Comparison of ENCODE assay signal across 8 mouse cellular contexts in genomic region chr17:24162584-24163175, GRCm38 (mm10). TPM values are rescaled to one million over a fixed set of nuclear protein-coding genes. Genes with fewer than 3 reads are reported as not detected.
DNase-seq lines count a peak whose midpoint lies in the region; ATAC-seq and TF ChIP-seq lines count a peak whose summit lies in the region.

No protein-coding gene starts in this region.

- ATAC-seq in forebrain, postnatal 0 days, result no peak; the same call in 1 of the 2 replicates
- ATAC-seq in kidney, embryonic 14.5 days (ENCODE audit: low FRiP score, low TSS enrichment), result no peak

- H3K27ac ChIP-seq in cerebellum, adult 2 months (ENCODE audit: insufficient read depth, low read length), result peak overlapping the region; percentile 32
- peak overlapping the region; percentile 87 for H3K27ac ChIP-seq in forebrain, postnatal 0 days (ENCODE audit: low read depth, low read length)
- H3K27ac ChIP-seq in kidney, embryonic 14.5 days (ENCODE audit: low read depth, low read length), result no peak overlapping the region; the same call in 1 of the 2 replicates

- no peak for TF ChIP-seq POLR2A in cerebellum, adult 2 months (IDR thresholded peaks at IDR 0.05; ENCODE audit: borderline replicate concordance, insufficient read depth, low read length)

- H3K4me2 ChIP-seq in forebrain, postnatal 0 days (ENCODE audit: low read depth), result peak overlapping the region; percentile 90
- peak overlapping the region; percentile 79 for H3K4me2 ChIP-seq in kidney, embryonic 14.5 days (replicated peaks; ENCODE audit: low read depth, low read length)

- peaks cover 13% of the 10 kb centered on the region for H3K36me3 ChIP-seq in forebrain, postnatal 0 days (ENCODE audit: insufficient read depth)
- H3K36me3 ChIP-seq in kidney, embryonic 14.5 days (ENCODE audit: control insufficient read depth, insufficient read depth, low read length), result peaks cover 23% of the 10 kb centered on the region

- no peaks in the 10 kb centered on the region for H3K9me3 ChIP-seq in forebrain, postnatal 0 days (ENCODE audit: low read length)
- H3K9me3 ChIP-seq in kidney, embryonic 14.5 days (ENCODE audit: control insufficient read depth, low read length), result no peaks in the 10 kb centered on the region

- peak overlapping the region; percentile 66 for H3K9ac ChIP-seq in forebrain, postnatal 0 days
- H3K9ac ChIP-seq in kidney, embryonic 14.5 days (ENCODE audit: low read depth, low read length), result peak overlapping the region; percentile 74

- 24% methylated on average over 17 of the region's 17 CpGs for WGBS in cerebellum, adult 2 months
- 33% methylated on average over 17 of the region's 17 CpGs for WGBS in forebrain, postnatal 0 days
- 17% methylated on average over 17 of the region's 17 CpGs for WGBS in kidney, embryonic 14.5 days

- H3K4me1 ChIP-seq in cerebellum, adult 2 months (ENCODE audit: control insufficient read depth, insufficient read depth, low read length), result peaks cover 6% of the 10 kb centered on the region
- H3K4me1 ChIP-seq in forebrain, postnatal 0 days (ENCODE audit: insufficient read depth), result peaks cover 13% of the 10 kb centered on the region
- H3K4me1 ChIP-seq in kidney, embryonic 14.5 days (ENCODE audit: control insufficient read depth, insufficient read depth, low read length), result peaks cover 9% of the 10 kb centered on the region

- DNase-seq in cerebellum, adult 2 months, result peak; percentile 34 to 39
- DNase-seq in cerebellum, postnatal 36 days, result no peak
- peak; percentile 48 for DNase-seq in NIH3T3 (ENCODE audit: low read depth)
- no peak for DNase-seq in forebrain, postnatal 0 days
- peak; percentile 43 for DNase-seq in lung, postnatal 14 days
- DNase-seq in yolk sac, embryonic 10.5 days (ENCODE audit: low spot score), result peak; percentile 48
- DNase-seq in layer of hippocampus, adult 8-10 months (ENCODE audit: low spot score in 2 of 2), result no peak

- TF ChIP-seq CTCF in cerebellum, adult 2 months (IDR thresholded peaks at IDR 0.05; ENCODE audit: borderline replicate concordance, insufficient read depth, low read depth, low read length), result no peak
- no peak for TF ChIP-seq CTCF in forebrain, postnatal 0 days (IDR thresholded peaks at IDR 0.05; ENCODE audit: low read depth)

- H3K27me3 ChIP-seq in cerebellum, adult 2 months (ENCODE audit: control insufficient read depth, insufficient read depth, low read length), result no peaks in the 10 kb centered on the region
- H3K27me3 ChIP-seq in forebrain, postnatal 0 days (ENCODE audit: insufficient read depth, low read length), result no peaks in the 10 kb centered on the region
- H3K27me3 ChIP-seq in kidney, embryonic 14.5 days (ENCODE audit: control insufficient read depth, insufficient read depth, low read length), result no peaks in the 10 kb centered on the region

- H3K4me3 ChIP-seq in cerebellum, adult 2 months (replicated peaks; ENCODE audit: insufficient read depth, low read depth, low read length), result peak overlapping the region; percentile 58
- peak overlapping the region; percentile 63 for H3K4me3 ChIP-seq in forebrain, postnatal 0 days (ENCODE audit: low read depth, low read length)
- peak overlapping the region; percentile 84 for H3K4me3 ChIP-seq in kidney, embryonic 14.5 days (ENCODE audit: low read length)

RNA-seq across cellular contexts. Expression of gene Amdhd2, which starts 0.9 kb away (rescaled TPM):
- 37.0 and 40.1 TPM in 2 replicates for polyA plus RNA-seq in cerebellum, adult 2 months (2012; rRNA removed)
- total RNA-seq in forebrain, postnatal 0 days (2014; rRNA removed), result 37.9 and 47.6 TPM in 2 replicates
- polyA plus RNA-seq in forebrain, postnatal 0 days (2015; fragmentation: Nextera tagmentation; extraction: Ambion mirVana), result 34.5 and 35.4 TPM in 2 replicates
- 33.0 and 37.5 TPM in 2 replicates for polyA plus RNA-seq in kidney, embryonic 14.5 days (2014; fragmentation: Nextera tagmentation; extraction: Ambion mirVana)
- total RNA-seq in layer of hippocampus, adult 8-10 months (2022), result 10 to 100 TPM; 35.7 to 55.8 (median 40.5) TPM

RNA-seq across cellular contexts. Expression of gene Atp6v0c, which starts 6.8 kb away (rescaled TPM):
- 2,309 TPM in 2 replicates for polyA plus RNA-seq in cerebellum, adult 2 months (2012; rRNA removed)
- total RNA-seq in forebrain, postnatal 0 days (2014; rRNA removed), result 386 and 489 TPM in 2 replicates
- 1,891 and 2,006 TPM in 2 replicates for polyA plus RNA-seq in forebrain, postnatal 0 days (2015; fragmentation: Nextera tagmentation; extraction: Ambion mirVana)
- polyA plus RNA-seq in kidney, embryonic 14.5 days (2014; fragmentation: Nextera tagmentation; extraction: Ambion mirVana), result 528 and 578 TPM in 2 replicates
- 1,000 to 10,000 TPM in 3 of 4 experiments, 100 to 1,000 TPM in 1; 996 to 1,139 (median 1,074) TPM for total RNA-seq in layer of hippocampus, adult 8-10 months (2022)

RNA-seq across cellular contexts. Expression of gene Pdpk1, which starts 12.0 kb away (rescaled TPM):
- polyA plus RNA-seq in cerebellum, adult 2 months (2012; rRNA removed), result 39.9 and 41.5 TPM in 2 replicates
- 50.9 and 55.8 TPM in 2 replicates for total RNA-seq in forebrain, postnatal 0 days (2014; rRNA removed)
- 33.8 and 59.0 TPM in 2 replicates for polyA plus RNA-seq in forebrain, postnatal 0 days (2015; fragmentation: Nextera tagmentation; extraction: Ambion mirVana)
- polyA plus RNA-seq in kidney, embryonic 14.5 days (2014; fragmentation: Nextera tagmentation; extraction: Ambion mirVana), result 29.3 and 44.0 TPM in 2 replicates
- 100 to 1,000 TPM in 3 of 4 experiments, 10 to 100 TPM in 1; 95.3 to 124 (median 108) TPM for total RNA-seq in layer of hippocampus, adult 8-10 months (2022)

RNA-seq across cellular contexts. Expression of gene Tbc1d24, which starts 42.7 kb away (rescaled TPM):
- 45.6 and 50.3 TPM in 2 replicates for polyA plus RNA-seq in cerebellum, adult 2 months (2012; rRNA removed)
- 94.5 and 113 TPM in 2 replicates for total RNA-seq in forebrain, postnatal 0 days (2014; rRNA removed)
- 15.7 and 23.5 TPM in 2 replicates for polyA plus RNA-seq in forebrain, postnatal 0 days (2015; fragmentation: Nextera tagmentation; extraction: Ambion mirVana)
- 5.0 and 8.2 TPM in 2 replicates for polyA plus RNA-seq in kidney, embryonic 14.5 days (2014; fragmentation: Nextera tagmentation; extraction: Ambion mirVana)
- 10 to 100 TPM; 60.0 to 71.5 (median 64.0) TPM for total RNA-seq in layer of hippocampus, adult 8-10 months (2022)

RNA-seq across cellular contexts. Expression of gene Ntn3, which starts 46.7 kb away (rescaled TPM):
- 3.8 and 4.5 TPM in 2 replicates for polyA plus RNA-seq in cerebellum, adult 2 months (2012; rRNA removed)
- 18.3 and 19.6 TPM in 2 replicates for total RNA-seq in forebrain, postnatal 0 days (2014; rRNA removed)
- 2.9 and 4.0 TPM in 2 replicates for polyA plus RNA-seq in forebrain, postnatal 0 days (2015; fragmentation: Nextera tagmentation; extraction: Ambion mirVana)
- polyA plus RNA-seq in kidney, embryonic 14.5 days (2014; fragmentation: Nextera tagmentation; extraction: Ambion mirVana), result 4.6 and 5.3 TPM in 2 replicates
- 10 to 100 TPM in 1 of 4 experiments, 1 to 10 TPM in 3; 8.6 to 10.1 (median 9.3) TPM for total RNA-seq in layer of hippocampus, adult 8-10 months (2022)

Comparison
In these comparisons a context has a peak if more than half of its experiments do, and no peak if none do; other contexts are left out.
1. DNase-seq: peak in cerebellum, adult 2 months (2 of 2), NIH3T3 (single experiment), lung, postnatal 14 days (single experiment) and yolk sac, embryonic 10.5 days (single experiment); none in cerebellum, postnatal 36 days (0 of 2), forebrain, postnatal 0 days (single experiment) and layer of hippocampus, adult 8-10 months (0 of 2).
2. Peak in every context shown above with its lines, with median percentiles within 50 percentile points of each other: H3K4me3 ChIP-seq.